Mouse (Mus musculus) intestine, embryonic 16.5 days (tissue): Measurements from ENCODE around the gene A530064D06Rik. TPM values are rescaled to one million over a fixed set of nuclear protein-coding genes. Genes with fewer than 3 reads are reported as not detected.
"Not testable (repeated sequence)": the region's sequence is repeated elsewhere in the genome, so short reads cannot be mapped to it uniquely, and the experiment has no call there.

Experiments used
- ATAC-seq: fragments of 200-750 bp; cut with Nextera tagmentation; 2 replicates; pipeline ENCODE4 v1.8.0; 2017; ENCODE audit warnings: moderate TSS enrichment, moderate library complexity
- H3K27ac ChIP-seq: fragments of 300-500 bp; sonication (generic); 2 replicates; pipeline ENCODE4 v1.5.1; 2014; ENCODE audit warnings: mild to moderate bottlenecking, low read length
- H3K27me3 ChIP-seq: fragments of 300-500 bp; sonication (generic); replicated peaks from 2 replicates; pipeline ENCODE4 v1.6.1; 2014; ENCODE audit warnings: low read length, control low read depth, mixed read lengths; ENCODE audit not compliant: control insufficient read depth, insufficient read depth
- H3K36me3 ChIP-seq: fragments of 300-500 bp; sonication (generic); 2 replicates; pipeline ENCODE4 v1.6.1; 2014; ENCODE audit warnings: low read length, control low read depth; ENCODE audit not compliant: control insufficient read depth, insufficient read depth
- H3K4me1 ChIP-seq: fragments of 300-500 bp; sonication (generic); 2 replicates; pipeline ENCODE4 v1.6.1; 2014; ENCODE audit warnings: low read length, control low read depth, mixed read lengths; ENCODE audit not compliant: control insufficient read depth, insufficient read depth
- H3K4me2 ChIP-seq: fragments of 300-500 bp; sonication (generic); 2 replicates; pipeline ENCODE4 v1.6.1; 2014; ENCODE audit warnings: low read depth, low read length, control low read depth
- H3K4me3 ChIP-seq: fragments of 300-500 bp; sonication (generic); 2 replicates; pipeline ENCODE4 v1.5.1; 2014; ENCODE audit warnings: mild to moderate bottlenecking, low read length
- H3K9ac ChIP-seq: fragments of 300-500 bp; sonication (generic); 2 replicates; pipeline ENCODE4 v1.6.1; 2014; ENCODE audit warnings: low read depth, low read length
- H3K9me3 ChIP-seq: fragments of 300-500 bp; sonication (generic); 2 replicates; pipeline ENCODE4 v1.6.1; 2016; ENCODE audit warnings: low read length, control low read depth; ENCODE audit not compliant: control insufficient read depth
- WGBS: fragments of 180-500 bp; shearing (Covaris S2); extraction: QIAGEN DNeasy Blood & Tissue Kit; methylation state at CpG from one replicate; pipeline ENCODE4 v1.1.7; 2014; 5-methylcytosine and 5-hydroxymethylcytosine counted together
- polyA plus RNA-seq: library from polyadenylated mRNA; unstranded; fragments of >200 nt; fragmentation: Nextera tagmentation; extraction: Ambion mirVana; gene quantifications from 2 replicates; pipeline ENCODE4 v1.2.1, GENCODE M21; 2015

The A530064D06Rik gene
- polyA plus RNA-seq = 0.20 and 0.33 TPM in 2 replicates

DNA sequence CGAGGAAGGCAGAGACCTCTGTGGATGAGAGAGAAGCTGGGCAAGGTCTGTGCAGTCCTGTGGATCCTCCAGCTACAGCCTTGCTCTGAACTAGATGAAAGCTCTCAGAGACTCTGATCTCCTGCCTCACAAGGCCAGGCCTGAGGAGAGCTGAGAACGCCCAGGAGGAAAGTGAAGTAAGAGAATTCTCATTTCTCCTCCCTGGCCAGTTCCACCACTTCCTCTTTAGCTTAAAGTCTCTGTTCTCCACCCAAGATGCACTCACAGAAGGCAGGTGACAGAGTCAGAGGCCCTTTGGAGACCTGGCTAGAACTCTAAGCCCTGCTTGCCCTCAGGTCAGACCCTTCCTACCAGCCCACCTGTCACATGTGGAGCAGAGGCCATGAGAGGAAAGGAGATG, at the start of gene A530064D06Rik:
Gene A530064D06Rik, minus strand, starts transcription at position 173 of the 400 bp plus-strand sequence.
- not testable (repeated sequence) for H3K36me3 ChIP-seq, H3K27ac ChIP-seq, H3K9me3 ChIP-seq, H3K27me3 ChIP-seq, H3K4me1 ChIP-seq, H3K9ac ChIP-seq, ATAC-seq, H3K4me3 ChIP-seq, H3K4me2 ChIP-seq
- WGBS = 78% methylated on average over 2 of the region's 2 CpGs

DNA sequence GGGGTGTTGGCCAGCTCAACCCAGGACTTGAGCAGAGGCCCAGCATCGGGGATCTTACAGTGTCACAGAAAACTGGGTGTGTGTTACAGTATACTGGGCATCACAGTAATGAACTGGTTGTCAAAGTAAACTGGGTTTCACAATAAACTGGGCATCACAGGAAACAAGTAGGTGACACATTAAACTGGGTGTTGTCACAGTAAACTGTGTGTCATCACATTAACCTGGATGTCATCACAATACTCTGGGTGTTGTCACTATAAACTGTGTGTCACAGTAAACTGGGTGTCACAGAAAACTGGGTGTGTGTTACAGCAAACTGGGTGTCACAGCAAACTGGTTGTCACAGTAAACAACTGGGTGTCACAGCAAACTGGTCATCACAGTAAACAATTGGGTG, 48.4 kb upstream of the A530064D06Rik start:
- 85% methylated on average over 1 of the region's 1 CpGs for WGBS
- Histone ChIP-seq H3K36me3 (no peaks in the 10 kb centered on the region), H3K27ac (no peak overlapping the region)

DNA sequence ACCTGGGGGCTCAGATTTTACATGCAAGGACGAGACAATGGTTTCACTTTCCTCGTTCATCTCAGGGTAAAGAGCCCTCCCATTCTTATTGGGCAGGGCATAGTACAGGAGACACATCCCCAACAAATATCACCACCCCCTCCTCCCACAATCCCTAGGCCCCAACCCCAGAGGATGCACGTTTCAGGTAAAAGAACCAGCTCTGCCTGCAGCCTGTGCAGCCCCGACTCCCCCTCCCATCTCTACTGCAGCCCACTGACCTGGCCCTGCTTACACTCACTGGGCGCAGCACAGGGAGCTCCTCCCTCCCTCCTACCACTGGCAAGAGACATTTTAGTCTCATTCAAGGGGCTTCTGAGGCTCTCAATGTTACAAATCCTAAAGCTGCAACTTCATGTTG, 46.4 kb upstream of the A530064D06Rik start:
- WGBS = 69% methylated on average over 5 of the region's 5 CpGs
- Histone ChIP-seq H3K4me2 (no peak overlapping the region), H3K27me3 (no peaks in the 10 kb centered on the region)

More for the DNA sequence above, 48.4 kb upstream of the A530064D06Rik start:
- Histone ChIP-seq H3K4me3 (no peak overlapping the region), H3K9ac (no peak overlapping the region), H3K4me2 (no peak overlapping the region), H3K9me3 (no peaks in the 10 kb centered on the region; the same call in 1 of the 2 replicates), H3K27me3 (no peaks in the 10 kb centered on the region), H3K4me1 (no peaks in the 10 kb centered on the region)
- no peak for ATAC-seq

DNA sequence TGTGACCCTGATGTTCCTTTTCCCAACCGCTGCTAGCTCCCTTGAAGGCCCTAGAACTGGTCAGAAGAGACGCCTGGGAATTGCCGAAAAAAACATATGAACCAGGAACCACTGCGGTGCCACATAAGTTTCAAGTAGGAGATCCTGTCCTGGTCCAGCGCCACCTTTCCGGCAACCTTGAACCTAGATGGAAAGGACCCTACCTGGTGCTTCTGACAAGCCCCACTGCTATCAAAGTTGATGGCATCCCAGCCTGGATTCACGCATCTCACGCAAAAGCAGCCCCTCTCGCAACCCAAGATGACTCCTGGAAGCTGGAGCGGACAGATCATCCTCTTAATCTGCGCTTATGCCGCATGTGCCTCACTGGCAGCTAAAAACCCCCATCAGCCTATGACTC, 45.5 kb upstream of the A530064D06Rik start:
- Histone ChIP-seq H3K4me1 (no peaks in the 10 kb centered on the region), H3K9me3 (no peaks in the 10 kb centered on the region), H3K9ac (no peak overlapping the region), H3K27me3 (no peaks in the 10 kb centered on the region), H3K4me3 (no peak overlapping the region), H3K4me2 (no peak overlapping the region), H3K36me3 (no peaks in the 10 kb centered on the region), H3K27ac (no peak overlapping the region)
- no peak for ATAC-seq
- WGBS = 94% methylated on average over 12 of the region's 12 CpGs

More for the DNA sequence above, 46.4 kb upstream of the A530064D06Rik start:
- Histone ChIP-seq H3K36me3 (no peaks in the 10 kb centered on the region), H3K4me3 (no peak overlapping the region), H3K9me3 (no peaks in the 10 kb centered on the region), H3K4me1 (no peaks in the 10 kb centered on the region), H3K27ac (no peak overlapping the region), H3K9ac (no peak overlapping the region)
- ATAC-seq = no peak

DNA sequence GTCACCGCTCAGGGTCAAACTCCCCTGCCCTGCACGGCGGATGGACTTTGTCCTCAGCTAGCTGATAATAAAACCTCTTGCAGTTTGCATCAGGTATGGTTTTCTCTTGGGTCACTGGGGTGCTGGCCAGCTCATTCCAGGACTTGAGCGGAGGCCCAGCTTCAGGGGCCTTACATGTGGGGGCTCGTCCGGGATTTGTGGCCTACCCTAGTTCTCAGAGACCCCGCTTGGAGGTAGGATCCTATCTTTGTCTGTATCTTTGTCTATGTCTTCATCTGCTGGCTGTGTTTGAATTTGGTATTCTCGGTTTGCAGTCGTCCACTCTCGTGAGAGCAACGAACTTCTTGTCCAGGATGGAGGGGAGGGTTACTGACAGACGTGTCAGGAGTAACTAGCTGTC, 36.0 kb upstream of the A530064D06Rik start:
- no peak overlapping the region for H3K4me2 ChIP-seq
- H3K9ac ChIP-seq = no peak overlapping the region
- H3K36me3 ChIP-seq = no peaks in the 10 kb centered on the region
- peaks cover 9% of the 10 kb centered on the region for H3K9me3 ChIP-seq
- no peak overlapping the region for H3K4me3 ChIP-seq
- no peak overlapping the region for H3K27ac ChIP-seq
- no peak for ATAC-seq
- no peaks in the 10 kb centered on the region for H3K27me3 ChIP-seq
- no peaks in the 10 kb centered on the region for H3K4me1 ChIP-seq
- WGBS = 96% methylated on average over 12 of the region's 12 CpGs

DNA sequence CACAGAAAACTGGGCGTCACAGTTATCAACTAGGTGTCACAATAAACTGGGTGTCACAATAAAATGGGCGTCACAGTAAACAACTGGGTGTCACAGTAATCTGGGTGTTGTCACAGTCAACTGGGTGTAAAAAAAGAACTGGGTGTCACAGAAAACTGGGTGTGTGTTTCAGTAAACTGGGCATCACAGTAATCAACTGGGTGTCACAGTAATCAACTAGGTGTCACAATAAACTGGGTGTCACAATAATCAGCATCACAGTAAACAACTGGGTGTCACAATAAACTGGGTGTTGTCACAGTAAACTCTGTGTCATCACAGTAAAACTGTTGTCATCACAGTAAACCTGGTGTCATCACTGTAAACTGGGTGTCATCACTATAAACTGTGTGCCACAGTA, 25.3 kb upstream of the A530064D06Rik start:
- Histone ChIP-seq H3K9me3 (no peaks in the 10 kb centered on the region), H3K27ac (no peak overlapping the region), H3K4me2 (no peak overlapping the region), H3K9ac (no peak overlapping the region), H3K36me3 (no peaks in the 10 kb centered on the region), H3K27me3 (no peaks in the 10 kb centered on the region), H3K4me1 (no peaks in the 10 kb centered on the region), H3K4me3 (no peak overlapping the region)
- no peak for ATAC-seq
- WGBS = 75% methylated on average over 2 of the region's 2 CpGs

DNA sequence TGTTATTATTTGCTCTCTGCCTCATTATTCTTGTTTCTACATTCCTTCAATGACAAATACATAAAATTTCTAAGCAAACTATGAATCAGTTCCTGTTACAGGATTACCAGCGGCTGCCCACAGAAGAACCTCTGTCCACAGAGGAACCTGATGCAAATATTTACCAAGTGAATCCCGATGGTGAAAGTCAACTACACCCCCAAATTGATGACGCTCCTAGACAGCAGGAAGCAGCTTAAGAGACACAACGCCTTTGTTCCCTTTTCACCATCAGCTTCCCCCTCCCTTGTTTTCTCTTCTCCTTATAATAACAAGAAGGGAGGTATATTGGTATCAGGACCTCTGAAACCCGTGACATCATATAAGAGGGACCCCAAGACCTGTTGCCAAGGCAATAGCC, 18.2 kb upstream of the A530064D06Rik start:
- WGBS = 45% methylated on average over 5 of the region's 5 CpGs
- ATAC-seq = no peak
- H3K4me3 ChIP-seq = no peak overlapping the region

DNA sequence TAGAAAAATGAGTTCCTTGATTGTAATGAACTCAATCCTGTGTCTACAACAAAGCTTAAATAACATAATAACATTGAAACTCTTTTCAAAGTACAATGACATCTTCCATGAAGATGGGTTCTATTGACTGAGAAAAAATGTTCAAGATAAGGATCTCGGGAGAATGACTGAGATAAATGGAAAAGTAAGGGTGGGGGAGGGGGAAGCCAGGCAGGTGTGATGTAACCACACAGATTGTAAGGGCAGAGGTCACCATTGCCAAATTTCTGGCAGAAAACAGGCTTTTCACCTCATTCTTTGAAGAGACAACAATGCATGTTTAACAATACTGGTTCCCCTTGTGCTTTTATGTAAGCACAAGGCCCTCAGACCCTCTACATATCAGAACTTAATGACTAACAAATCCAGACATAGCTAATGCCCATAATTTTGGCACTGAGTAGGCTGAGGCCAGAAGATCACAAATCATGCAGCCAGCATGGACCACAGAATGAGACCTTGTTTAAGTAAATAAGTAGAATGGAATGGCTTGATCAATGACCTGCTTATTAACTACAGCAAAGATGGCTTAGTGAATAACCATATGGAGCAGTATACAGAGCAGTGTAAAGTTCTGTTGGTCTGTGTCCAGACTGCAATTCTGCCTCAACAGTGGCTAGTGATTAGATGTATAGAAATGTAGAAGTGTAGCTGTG, 9.5 kb downstream of the A530064D06Rik start:
- Histone ChIP-seq H3K4me3 (no peak overlapping the region), H3K4me2 (no peak overlapping the region), H3K27me3 (no peaks in the 10 kb centered on the region), H3K4me1 (no peaks in the 10 kb centered on the region), H3K9me3 (0 out of 2 replicates have a peak, but pooled peaks cover 9% of the 10 kb centered on the region), H3K9ac (no peak overlapping the region), H3K36me3 (no peaks in the 10 kb centered on the region), H3K27ac (no peak overlapping the region)
- ATAC-seq = no peak
- WGBS = 44% methylated on average over 1 of the region's 1 CpGs

More for the DNA sequence above, 18.2 kb upstream of the A530064D06Rik start:
- Histone ChIP-seq H3K27ac (no peak overlapping the region), H3K9ac (no peak overlapping the region), H3K27me3 (no peaks in the 10 kb centered on the region), H3K4me2 (no peak overlapping the region), H3K4me1 (no peaks in the 10 kb centered on the region), H3K9me3 (no peaks in the 10 kb centered on the region), H3K36me3 (no peaks in the 10 kb centered on the region)

DNA sequence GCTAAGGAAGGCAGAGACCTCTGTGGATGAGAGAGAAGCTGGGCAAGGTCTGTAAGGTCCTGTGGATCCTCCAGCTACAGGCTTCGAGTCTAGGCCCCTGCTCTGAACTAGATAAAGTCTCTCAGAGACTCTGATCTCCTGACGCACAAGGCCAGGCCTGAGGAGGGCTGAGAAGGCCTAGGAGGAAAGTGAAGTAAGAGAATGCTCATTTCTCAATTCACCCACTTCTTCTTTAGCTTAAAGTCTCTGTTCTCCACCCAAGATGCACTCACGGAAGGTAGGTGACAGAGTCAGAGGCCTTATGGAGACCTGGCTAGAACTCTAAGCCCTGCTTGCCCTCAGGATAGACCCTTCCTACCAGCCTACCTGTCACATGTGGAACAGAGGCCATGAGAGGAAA, 21.0 kb downstream of the A530064D06Rik start, which contains the start of gene 9830107B12Rik:
Gene 9830107B12Rik, minus strand, starts transcription at position 149 of the 400 bp plus-strand sequence.
- Histone ChIP-seq H3K36me3 (no peaks in the 10 kb centered on the region), H3K27ac (no peak within 1 kb of the TSS), H3K9me3 (no peaks in the 10 kb centered on the region), H3K4me2 (no peak within 1 kb of the TSS), H3K27me3 (no peaks in the 10 kb centered on the region), H3K4me1 (no peaks in the 10 kb centered on the region), H3K9ac (no peak within 1 kb of the TSS), H3K4me3 (no peak within 1 kb of the TSS)
- 85% methylated on average over 3 of the region's 3 CpGs for whole genome bisulfite sequencing
- ATAC-seq = no peak

DNA sequence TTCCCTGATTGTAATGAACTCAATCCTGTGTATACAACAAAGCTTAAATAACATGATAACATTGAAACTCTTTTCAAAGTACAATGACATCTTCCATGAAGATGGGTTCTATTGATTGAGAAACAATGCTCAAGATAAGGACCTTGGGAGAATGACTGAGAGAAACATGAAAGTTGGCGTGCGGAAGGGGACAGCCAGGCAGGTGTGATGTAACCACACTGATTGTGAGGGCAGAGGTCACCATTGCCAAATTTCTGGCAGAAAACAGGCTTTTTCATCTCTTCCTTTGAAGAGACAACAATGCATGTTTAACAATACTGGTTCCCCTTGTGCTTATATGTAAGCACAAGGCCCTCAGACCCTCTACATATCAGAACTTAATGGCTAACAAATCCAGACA, 34.3 kb downstream of the A530064D06Rik start:
- H3K36me3 ChIP-seq = no peaks in the 10 kb centered on the region
- WGBS = 88% methylated on average over 2 of the region's 2 CpGs
- no peak overlapping the region for H3K27ac ChIP-seq
- no peak overlapping the region for H3K4me3 ChIP-seq
- no peaks in the 10 kb centered on the region for H3K27me3 ChIP-seq
- no peak for ATAC-seq
- no peak overlapping the region for H3K9ac ChIP-seq
- H3K4me1 ChIP-seq = no peaks in the 10 kb centered on the region
- H3K9me3 ChIP-seq = no peaks in the 10 kb centered on the region
- no peak overlapping the region for H3K4me2 ChIP-seq
